In genomic region chr1:61331456-61331855, GRCm38 (mm10) we compare ENCODE assay signal across 24 mouse cellular contexts.
"Had no signal": no experiment of that assay in that cellular context is flagged by ENCODE, and none has a peak within 500 bp of the region (broad histone marks: within the 10 kb centered on the region; RNA-seq: fewer than 3 reads in every experiment).

No protein-coding gene starts in this region.

- H3K9me3 ChIP-seq: heart, embryonic 10.5 days; heart, embryonic 12.5 days; kidney, embryonic 15.5 days; limb, embryonic 12.5 days; limb, embryonic 15.5 days; liver, embryonic 12.5 days had no signal

- H3K9ac ChIP-seq: heart, embryonic 12.5 days; hindbrain, embryonic 14.5 days; kidney, embryonic 15.5 days; limb, embryonic 12.5 days; limb, embryonic 15.5 days; liver, embryonic 12.5 days; liver, embryonic 14.5 days had no signal

- DNase-seq: gastrocnemius, adult 2 months; gastrocnemius, postnatal 10 days; gastrocnemius, postnatal 25 days; heart, adult 18-20 months; heart, postnatal 10 days; kidney, adult 11 months; kidney, adult 2 months; kidney, adult 9 months; kidney, postnatal 14 days; kidney, postnatal 36 days; layer of hippocampus, adult 9-11 months; layer of hippocampus, postnatal 36 days; left cerebral cortex, postnatal 4 days had no signal

- H3K4me2 ChIP-seq: heart, embryonic 12.5 days; hindbrain, embryonic 14.5 days; kidney, embryonic 15.5 days; limb, embryonic 12.5 days; limb, embryonic 15.5 days; liver, embryonic 12.5 days had no signal

- H3K4me3 ChIP-seq: gastrocnemius, adult 2 months; heart, embryonic 10.5 days; heart, embryonic 12.5 days; kidney, embryonic 15.5 days; limb, embryonic 12.5 days; limb, embryonic 15.5 days; liver, embryonic 12.5 days had no signal

- ATAC-seq: hindbrain, embryonic 16.5 days; intestine, embryonic 16.5 days; liver, embryonic 12.5 days had no signal

- H3K4me1 ChIP-seq: heart, embryonic 10.5 days; heart, embryonic 12.5 days; kidney, embryonic 15.5 days; limb, embryonic 15.5 days; liver, embryonic 12.5 days had no signal

- H3K27ac ChIP-seq: gastrocnemius, adult 2 months; heart, embryonic 10.5 days; hindbrain, embryonic 14.5 days; kidney, embryonic 15.5 days; kidney, postnatal 0 days; limb, embryonic 12.5 days; limb, embryonic 15.5 days; liver, embryonic 12.5 days; liver, embryonic 14.5 days had no signal

- H3K27me3 ChIP-seq: heart, embryonic 12.5 days; kidney, embryonic 15.5 days; limb, embryonic 12.5 days; limb, embryonic 15.5 days; liver, embryonic 12.5 days had no signal

- H3K36me3 ChIP-seq: heart, embryonic 10.5 days; heart, embryonic 12.5 days; kidney, embryonic 15.5 days; limb, embryonic 12.5 days; limb, embryonic 15.5 days; liver, embryonic 12.5 days had no signal
